Mouse (Mus musculus) left cerebral cortex, postnatal 14 days (tissue): Measurements from ENCODE around the gene Mpped1. TPM values are rescaled to one million over a fixed set of nuclear protein-coding genes. Genes with fewer than 3 reads are reported as not detected.

ENCODE experiments used
- DNase-seq, 2 experiments: peaks; one replicate each; pipeline ENCODE4 v3.0.0; 2021 to 2022; ENCODE audit warnings: low spot score in 2 of 2, mixed read lengths in 1 of 2
- intact Hi-C: fragments of 180-260 bp; cut with DNase I; formaldehyde crosslinking; loops from one replicate; pipeline ENCODE4 v1.15.1; 2025
- total RNA-seq, 2 experiments: library from RNA; stranded (reverse); gene quantifications; 2 replicates each; pipeline ENCODE4 v1.2.3; 2021

Mpped1 gene
- total RNA-seq, 2 experiments from 2014 or later = 217 to 234 TPM

DNA sequence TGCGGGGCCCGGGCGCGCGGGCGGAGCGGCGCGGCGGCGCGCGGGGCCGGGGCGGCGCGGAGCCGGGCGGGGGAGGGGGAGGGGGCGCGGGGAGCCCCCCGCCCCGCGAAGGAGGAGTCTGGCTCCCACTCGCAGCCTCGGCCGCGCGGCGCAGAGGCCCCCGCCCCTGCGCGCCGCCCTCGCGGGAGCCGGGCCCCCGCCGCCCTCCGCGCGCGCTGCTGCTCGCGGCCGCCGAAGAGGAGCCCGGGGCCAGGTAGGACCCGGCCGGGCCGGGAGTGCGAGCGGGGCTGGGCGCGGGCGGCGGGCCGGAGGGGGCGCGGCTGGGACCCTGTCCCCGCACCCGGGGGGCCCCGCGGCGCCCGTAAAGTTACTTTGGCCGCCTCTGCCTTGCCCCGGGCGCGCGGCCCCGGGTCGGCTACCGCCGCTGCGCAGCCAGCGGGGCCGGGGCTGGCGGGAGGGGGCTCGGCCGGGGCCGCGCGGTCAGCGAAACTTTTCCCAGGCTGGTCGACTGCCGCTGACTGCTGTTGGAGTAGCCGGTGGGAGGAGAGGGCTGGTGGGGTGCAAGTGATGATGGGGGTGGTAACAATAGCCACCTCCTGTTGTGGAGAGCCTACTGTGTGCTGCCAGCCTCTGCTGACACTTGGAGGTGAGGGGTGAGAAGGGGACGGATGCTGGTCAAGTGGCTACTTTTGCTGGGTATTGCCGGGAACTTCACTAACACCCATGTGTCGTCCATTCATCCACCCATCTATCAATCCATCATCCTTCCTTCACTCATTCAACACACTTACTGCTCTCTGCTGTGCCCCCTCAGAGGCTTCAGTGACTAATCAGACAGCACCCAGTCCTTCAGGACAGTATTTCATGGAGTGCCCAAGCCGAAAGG is 831 bp downstream of the Mpped1 start:
- no peak for DNase-seq
- intact Hi-C loops = loop anchor here (5.0 kb wide), 4 partner anchors 67 to 287 kb away; partner anchors contain the start of gene Efcab6

DNA sequence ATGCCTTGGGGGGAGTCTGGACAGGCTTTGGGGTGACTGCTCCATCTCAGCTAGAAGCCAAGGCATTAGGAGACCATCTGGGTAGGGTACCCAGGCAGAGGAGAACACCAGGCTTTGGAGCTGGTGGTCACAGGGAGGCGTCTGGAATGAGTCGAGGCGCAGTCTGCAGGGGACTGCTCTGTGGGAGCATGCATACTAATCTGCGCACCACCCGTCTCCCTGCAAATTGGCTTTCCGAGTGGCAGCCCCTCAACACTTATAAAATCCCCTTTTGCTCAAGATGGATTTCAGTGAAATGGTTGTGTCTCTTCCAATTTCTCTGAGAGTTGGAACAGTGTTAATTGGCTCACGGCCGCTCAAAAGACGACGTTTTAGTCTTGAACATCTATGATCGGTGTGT is 2.0 kb downstream of the Mpped1 start:
- intact Hi-C loops = loop anchor here (5.0 kb wide), 3 partner anchors 66 to 286 kb away; partner anchors contain the start of gene Efcab6

DNA sequence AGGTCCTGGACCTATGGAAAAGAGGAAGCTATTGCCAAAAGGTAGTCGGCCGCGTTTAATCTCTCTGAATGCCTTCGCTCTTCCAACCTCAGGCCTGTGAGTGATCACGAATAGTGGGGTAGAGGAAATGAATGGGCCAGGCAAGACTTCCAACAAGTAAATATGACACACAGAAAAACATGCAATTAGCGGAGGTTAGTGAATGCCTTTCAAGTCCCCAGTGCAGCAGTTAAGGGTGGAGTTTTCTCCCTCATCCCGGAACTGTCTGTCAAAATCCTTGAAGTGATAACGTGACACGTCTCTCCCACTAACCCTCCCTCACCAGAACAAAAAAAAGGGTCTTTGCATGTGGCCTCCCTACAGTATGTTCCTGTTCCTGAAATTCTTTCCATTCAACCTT is 3.0 kb downstream of the Mpped1 start:
- no peak for DNase-seq
- intact Hi-C loops = loop anchor here (5.0 kb wide), 3 partner anchors 65 to 285 kb away; partner anchors contain the start of gene Efcab6

More for the DNA sequence above, 2.0 kb downstream of the Mpped1 start:
- DNase-seq = no peak

DNA sequence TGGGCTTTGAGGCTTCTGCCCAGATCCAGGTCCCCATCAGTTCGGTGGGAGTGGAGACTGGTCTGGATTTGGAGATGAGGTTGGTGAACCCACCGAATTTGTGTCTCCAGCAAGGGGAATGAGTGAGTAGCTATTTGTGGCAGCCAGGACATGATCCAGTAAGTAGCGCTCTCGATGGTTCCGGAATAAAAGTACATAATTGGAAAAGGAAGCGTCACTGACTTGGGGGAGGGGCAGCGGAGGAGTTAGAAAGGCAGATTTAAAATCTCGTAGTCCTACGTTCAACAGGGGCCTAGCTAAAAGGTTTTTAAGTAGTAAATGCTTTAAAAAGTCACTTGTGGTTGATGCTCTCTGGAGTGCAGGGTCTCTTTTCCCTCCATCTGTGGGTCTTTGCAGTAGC is 5.5 kb downstream of the Mpped1 start:
- DNase-seq = peak; percentile 71
- intact Hi-C loops = loop anchor here (5.0 kb wide), 3 partner anchors 63 to 283 kb away; partner anchors contain the start of gene Efcab6

DNA sequence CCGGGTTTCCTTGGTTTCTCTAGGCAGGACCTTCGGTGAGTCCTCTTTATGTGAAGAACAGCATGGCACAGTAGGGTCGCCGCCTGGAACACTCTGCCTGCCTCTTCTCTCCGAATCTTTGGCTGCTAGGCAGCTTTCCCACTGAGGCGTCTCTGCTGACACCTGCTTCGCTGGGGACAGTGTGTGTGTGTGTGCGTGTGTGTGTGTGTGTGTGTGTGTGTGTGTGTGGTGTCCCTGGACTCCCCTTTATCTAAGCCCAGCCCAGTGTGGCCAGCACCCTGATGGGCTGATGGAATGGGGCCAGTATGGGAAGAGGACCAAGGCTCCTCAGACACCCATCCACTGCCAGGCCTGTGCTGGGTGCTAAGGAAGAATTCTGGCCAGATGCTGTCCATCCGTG is 9.8 kb downstream of the Mpped1 start:
- no peak for DNase-seq
- intact Hi-C loops = no loop called here

DNA sequence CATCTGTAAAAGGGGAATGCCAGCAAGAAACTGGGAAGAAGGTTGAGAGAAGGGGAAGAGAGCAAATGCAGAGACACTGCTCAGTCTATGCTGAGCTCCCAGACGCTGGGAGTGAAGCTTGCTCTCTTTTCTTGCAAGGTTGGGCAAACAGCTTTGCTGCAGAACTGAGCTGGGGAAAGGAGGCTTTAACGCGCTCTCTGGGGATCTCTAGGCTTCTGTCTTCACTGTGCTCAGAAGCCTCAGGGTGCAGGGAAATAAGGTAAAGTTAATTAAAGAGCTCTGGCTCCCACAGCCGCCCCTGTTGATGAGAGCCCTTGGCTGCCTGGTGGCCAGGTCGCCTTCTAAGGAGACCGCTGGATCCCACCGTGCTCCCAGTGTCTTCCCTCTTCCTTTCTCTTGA is 17.7 kb downstream of the Mpped1 start:
- no peak for DNase-seq
- intact Hi-C loops = no loop called here

DNA sequence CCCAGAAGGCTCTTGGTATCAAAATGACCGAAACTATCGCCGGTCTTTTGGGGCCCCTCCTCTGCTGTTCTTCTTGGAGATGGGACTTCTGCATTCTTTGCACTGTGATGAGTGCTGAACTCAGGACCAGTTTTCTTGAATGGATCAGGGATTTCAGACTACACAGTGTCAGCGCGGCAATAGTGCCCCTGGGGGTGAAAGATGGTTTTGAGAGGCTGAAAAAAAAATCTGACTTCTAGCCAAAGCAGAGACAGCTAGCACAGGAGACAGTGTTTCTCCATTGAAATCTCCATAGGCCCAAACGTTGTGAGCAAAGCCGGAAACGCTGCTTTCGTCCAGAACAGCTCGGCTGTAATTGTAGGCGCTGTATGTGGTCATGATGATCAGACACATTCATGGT is 19.7 kb downstream of the Mpped1 start:
- intact Hi-C loops = no loop called here
- DNase-seq = peak in 1 of 2 experiments; percentile 66

DNA sequence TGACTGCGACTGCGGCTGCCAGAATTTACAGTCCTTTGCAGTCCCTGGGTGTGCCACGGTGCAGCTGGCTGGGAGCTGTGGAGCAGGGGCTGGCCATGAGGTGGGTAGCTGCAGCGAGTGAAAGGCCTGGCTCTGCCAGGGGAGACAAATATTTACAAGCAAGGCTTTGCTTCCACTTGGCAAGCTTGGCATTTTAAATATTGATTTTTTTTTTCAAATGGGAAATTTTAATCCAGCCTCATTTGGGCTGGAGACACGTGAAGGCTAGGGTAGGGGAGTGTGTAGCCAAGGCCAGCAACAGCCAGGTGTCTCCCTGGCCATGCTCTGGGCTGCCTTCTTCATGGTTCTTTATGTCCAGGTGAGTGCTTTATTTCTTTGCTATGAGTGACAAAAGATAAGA is 21.7 kb downstream of the Mpped1 start:
- no peak for DNase-seq
- intact Hi-C loops = loop anchor here (5.0 kb wide), 1 partner anchor 41 kb away; no protein-coding TSS in a partner anchor

DNA sequence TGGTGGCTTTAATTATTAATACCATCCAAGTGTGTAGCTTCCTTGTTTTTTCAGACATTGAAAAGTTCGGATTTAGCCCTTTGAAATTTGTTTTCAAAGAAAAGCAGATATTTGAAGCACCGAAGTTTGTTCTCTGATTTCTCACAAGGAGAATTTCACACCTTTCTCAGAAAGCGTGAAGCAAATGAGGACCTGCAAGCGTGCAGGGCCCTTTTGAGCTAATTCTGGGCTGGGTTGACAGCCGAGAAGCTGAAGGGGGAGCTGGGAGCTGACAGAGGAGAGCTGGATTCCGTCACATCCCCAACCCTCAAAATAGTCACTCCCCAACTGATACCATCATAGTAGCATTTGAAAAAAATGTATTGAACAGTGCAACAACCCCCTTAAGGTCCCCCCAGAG is 34.8 kb downstream of the Mpped1 start:
- no peak for DNase-seq
- intact Hi-C loops = no loop called here

DNA sequence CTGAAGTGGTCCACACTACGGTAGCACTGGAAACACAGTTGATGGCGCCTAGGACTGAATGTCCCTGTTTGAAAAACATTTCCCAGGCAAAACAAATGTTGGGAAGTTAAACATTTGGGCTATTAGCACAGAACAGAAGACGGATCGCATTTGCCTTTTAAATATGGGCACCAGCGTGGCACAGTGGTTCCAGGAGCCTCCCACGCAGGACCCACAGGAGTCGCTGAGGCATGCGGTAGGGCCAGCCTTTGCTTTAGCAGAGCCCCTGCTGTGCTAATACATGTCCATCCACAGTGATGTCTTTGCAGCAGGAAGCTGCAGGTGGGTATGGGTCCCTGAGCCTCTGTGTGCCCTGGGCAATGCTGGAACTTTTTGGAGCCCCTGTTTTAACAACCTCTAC is 48.7 kb downstream of the Mpped1 start:
- intact Hi-C loops = no loop called here
- no peak for DNase-seq

DNA sequence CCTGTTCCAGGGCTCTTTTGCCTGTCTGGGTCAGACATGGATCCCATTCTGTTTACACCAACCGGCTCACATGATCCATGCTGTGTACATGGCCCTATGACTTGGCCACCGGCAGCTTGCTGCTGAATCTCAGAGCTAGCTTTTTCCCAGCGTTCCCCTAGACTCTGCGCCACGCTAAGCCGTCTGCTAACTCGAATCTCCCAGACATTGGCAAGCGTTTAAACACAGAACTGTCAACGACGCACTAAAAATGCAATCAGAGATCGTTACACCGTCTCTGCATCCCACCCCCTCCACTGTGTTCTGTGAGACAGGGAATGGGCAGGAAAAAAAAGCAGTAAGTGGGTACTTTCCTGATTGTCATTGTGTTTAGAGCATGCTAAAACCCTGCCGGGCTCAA is 50.0 kb downstream of the Mpped1 start:
- peak in 1 of 2 experiments; percentile 57 for DNase-seq
- intact Hi-C loops = no loop called here

DNA sequence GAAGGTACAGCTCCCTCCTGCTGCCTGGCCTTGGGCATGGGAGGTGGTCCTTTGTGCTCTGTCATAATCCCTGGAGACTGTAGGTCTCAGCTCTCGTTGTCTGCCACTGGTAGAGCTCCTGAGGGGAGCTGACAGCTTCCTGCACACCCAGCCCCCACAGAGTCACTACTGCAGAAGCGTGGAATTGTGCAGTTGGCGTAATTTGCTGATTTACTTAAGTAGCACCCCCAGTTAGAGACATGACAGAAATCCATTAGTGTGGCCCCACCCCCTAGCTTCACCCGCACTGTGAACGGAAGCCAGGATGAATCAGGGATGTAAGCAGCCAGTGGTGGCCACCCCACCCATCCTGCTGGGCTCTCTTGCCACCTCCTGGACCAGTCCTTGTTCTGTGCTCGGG is 53.0 kb downstream of the Mpped1 start:
- no peak for DNase-seq
- intact Hi-C loops = no loop called here

DNA sequence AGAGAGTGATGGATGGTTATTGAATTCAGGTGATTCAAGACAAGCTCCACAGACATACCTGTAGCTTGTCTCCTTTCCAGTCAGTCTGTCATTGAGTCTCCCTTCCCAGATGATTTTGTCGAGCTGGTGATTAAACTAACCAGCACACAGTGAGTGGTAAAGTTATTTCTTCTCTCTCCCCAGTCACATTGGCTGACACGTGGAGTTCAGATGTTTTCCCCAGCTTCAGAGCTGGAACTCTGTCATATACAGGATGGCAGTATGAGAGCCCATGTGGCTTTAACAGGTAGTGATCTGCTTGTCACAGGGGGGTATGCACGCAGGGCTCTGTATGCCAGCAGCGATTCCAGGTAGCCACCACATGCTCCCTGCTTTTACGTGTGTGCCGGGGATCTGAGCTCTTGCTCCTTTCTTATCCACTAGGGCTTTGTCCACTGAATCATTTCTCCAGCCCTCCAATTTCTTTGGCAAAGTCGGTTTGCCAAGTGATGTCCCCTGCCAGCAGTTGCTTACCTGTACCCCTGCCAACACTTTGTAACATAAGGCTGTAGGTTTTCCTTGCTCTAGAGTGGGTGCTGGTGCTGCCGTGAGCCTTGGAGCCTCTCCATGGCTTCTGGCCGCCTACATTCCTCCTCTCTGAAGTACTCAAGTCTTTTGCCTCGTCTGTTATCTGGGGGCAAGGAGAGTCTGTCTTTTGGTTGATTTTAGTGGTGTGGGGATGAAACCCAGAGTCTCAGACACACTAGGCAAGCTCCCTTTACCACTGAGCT is 61.9 kb downstream of the Mpped1 start:
- peak in 1 of 2 experiments; percentile 69 for DNase-seq
- intact Hi-C loops = loop anchor here (5.0 kb wide), 1 partner anchor 39 kb away; no protein-coding TSS in a partner anchor

DNA sequence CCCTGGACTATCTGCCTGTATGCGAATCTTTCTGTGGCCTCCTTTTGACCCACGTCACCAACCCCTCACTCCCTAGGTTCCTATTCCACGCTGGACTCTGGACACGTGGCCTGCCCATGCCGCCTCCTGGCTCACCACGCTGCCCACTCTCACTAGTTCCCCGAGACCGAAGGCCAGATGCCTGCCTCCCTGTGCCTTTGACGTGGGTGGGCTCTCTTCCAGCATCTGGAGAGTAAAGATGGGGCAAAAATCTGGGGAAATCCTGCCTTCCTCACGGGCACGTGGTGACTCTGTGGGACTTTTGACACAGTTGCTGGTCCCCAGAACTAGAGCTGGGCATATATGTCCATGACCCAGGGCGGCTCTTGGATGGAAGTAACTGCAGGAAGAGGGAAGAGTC is 63.2 kb downstream of the Mpped1 start:
- DNase-seq = no peak
- intact Hi-C loops = loop anchor here (5.0 kb wide), 1 partner anchor 40 kb away; no protein-coding TSS in a partner anchor

DNA sequence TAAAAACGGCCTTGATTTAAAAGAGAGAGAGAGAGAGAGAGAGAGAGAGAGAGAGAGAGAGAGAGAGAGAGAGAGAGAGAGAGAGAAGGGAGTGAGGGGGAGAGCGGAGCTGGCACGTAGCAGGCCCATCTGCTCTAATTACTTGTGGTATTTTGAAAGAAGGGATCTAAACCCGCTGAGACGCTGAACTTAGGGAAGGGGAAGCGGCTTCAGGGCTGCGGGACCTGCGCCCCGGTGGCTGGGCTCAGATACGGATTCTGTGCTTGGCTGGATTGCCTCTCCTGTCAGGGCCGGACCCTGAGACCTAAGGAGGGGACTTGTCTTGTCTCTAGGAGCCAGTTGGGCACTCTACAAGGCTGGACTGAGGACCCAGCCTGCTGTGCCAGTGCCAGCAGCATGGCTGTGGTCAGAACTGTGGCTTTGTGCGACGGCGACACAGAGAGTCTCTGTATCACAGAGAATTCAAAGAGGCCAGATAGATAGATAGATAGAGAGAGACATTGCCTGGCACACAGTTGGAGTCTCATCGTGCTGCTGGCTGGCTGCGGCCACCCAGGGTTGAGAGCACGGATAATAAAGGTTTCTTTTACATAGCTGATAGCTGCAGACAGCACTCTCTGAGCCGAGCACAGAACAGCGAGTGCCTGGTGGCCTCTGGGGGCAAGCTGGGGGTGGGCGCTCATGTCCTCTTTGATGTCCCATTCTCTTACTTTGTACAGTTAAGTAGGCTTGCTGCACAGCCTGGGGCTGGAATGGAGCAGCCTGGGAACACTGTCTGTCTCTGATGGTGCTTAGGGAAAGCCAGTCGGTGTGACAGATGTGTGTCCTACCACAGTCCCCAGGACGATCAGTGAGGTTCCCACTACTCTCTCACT is 63.9 kb downstream of the Mpped1 start:
- intact Hi-C loops = loop anchor here (5.0 kb wide), 1 partner anchor 41 kb away; no protein-coding TSS in a partner anchor

DNA sequence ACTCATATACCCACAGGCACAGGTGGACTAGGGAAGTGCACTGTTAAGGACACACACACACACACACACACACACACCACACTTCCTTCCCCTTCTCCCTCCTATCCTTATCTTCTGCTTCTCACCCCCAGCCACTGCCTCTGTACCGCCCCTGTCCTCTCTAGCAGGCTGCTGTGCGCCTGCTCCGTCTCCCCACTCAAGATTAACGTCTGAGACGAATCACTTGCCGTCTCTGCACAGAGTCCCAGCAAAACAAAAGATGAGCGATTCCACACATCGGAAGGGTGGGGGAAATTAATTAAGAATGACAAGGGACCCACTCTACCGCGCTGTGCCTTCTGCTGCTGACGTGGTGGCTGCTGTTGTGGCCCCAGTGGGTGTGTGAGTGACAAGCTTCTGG is 66.5 kb downstream of the Mpped1 start:
- DNase-seq = no peak

More for the DNA sequence above, 63.9 kb downstream of the Mpped1 start:
- DNase-seq = peak in 1 of 2 experiments; percentile 48

DNA sequence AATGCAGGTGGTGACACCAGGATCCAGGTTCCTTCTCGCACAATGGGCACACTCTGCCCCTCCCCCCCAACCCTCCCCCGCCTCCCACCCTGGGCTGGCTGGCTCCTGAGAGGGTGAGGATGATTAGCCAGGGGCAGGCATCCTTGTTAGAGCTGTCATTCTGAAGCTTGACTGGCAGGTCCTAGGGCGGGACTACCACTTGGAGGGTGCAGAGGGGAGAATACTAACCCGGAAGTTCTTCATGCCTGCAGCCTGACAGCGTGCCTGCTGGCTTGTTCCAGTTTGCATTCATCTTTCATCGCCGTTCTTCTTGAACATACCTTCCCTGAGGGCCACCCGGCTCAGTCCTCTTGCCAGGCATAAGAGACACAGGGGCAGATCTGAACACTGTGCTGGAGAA is 67.3 kb downstream of the Mpped1 start:
- DNase-seq = no peak
- intact Hi-C loops = loop anchor here (5.0 kb wide), 1 partner anchor 64 kb away; no protein-coding TSS in a partner anchor

More for the DNA sequence above, 66.5 kb downstream of the Mpped1 start:
- intact Hi-C loops = loop anchor here (5.0 kb wide), 1 partner anchor 63 kb away; no protein-coding TSS in a partner anchor

DNA sequence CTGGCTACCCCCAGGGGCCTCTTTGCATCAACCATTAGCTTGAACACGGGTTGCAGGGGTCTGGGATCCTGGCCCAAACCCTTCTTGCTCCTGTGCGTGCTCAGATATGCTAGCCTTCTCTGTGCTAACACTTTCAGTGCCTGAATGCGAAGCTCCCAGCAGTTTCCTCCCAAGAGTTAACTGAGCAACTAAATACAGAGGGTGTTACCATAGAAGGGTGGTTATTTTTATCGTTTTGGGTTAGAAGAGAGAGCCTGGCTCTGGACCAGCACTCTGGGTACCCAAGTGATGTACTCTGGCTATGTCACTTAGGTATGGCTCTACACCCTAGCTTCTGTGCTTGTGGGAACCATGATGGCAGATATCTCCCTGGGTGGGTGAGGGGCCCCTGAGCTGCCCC is 68.2 kb downstream of the Mpped1 start:
- DNase-seq = peak; percentile 67 to 92
- intact Hi-C loops = loop anchor here (5.0 kb wide), 1 partner anchor 65 kb away; no protein-coding TSS in a partner anchor

DNA sequence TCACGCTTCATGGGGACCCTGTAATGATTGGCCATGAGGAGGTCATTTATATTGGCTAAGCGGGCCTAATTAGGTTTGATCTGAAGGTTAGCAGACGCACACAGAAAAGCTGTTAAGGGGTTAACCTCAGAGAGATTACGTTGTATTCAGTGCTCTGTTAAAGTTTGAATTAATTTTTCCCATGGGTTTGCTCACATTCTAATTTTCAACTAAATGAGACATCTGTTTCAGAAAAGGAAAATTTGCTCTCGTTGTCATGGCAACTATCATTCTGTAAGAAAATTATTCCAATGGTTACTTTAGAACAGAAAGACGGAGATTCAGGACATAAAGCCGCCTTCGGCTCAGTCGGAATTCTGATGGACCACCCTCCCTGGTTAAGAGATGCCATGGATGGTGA is 68.9 kb downstream of the Mpped1 start:
- DNase-seq = peak; percentile 40 to 75
- intact Hi-C loops = loop anchor here (5.0 kb wide), 1 partner anchor 66 kb away; no protein-coding TSS in a partner anchor
